Mouse (Mus musculus): Measurements from ENCODE around the gene Gm5157. TPM values are rescaled to one million over a fixed set of nuclear protein-coding genes. Genes with fewer than 3 reads are reported as not detected.

The Gm5157 gene
- polyA plus RNA-seq (2014; fragmentation: Illumina TruSeq; extraction: RNeasy Lipid Tissue Mini Kit (QIAGEN cat#74804); ENCODE audit: low read depth, low replicate concordance): not detected

DNA sequence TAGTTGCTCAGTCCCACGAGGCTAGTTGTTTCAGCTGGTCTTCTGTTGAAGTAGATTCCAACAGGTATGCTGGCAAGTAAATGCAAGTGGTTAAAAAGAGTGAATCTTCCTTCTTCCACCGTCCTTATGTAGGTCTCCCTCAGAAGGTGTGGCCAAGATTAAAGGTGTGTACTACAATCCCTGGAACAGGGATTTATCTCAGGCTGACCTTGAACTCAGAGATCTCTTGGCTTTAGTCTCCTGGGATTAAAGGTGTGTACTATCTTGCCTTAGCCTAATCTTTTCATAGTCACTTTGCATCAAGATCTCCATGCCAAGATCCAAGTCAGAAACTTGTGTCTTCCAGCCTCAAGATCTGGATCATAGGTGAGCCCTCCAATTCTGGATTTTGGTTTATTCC, at the start of gene Gm5157:
Gene Gm5157 (minus strand): TSS at position 101 of the 400 bp plus-strand sequence.

DNA sequence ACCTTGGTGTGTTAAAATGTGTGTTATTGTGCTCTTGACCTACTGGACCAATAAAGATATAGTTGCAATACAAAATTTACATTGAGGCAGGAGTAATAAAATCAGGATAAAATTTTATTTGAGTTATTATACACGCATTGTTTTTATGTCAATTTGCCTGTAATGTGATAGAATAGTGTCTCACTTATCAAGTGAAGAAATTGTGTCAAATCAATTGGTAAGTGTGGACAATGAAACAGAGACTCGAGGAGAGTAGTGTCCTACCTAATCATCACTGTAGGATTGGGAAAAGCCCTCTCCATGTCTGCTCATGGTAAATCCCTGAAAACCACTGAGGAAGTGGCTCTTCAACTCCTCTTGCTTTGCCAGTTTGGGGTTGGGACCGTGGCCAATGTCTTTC, 28.3 kb downstream of the Gm5157 start, which contains the start of gene Vmn1r123:
Gene Vmn1r123 (plus strand): TSS at position 301 of the 400 bp plus-strand sequence.

Other genes with a start within 250 kb of the Gm5157 start
- not detected for gene Vmn1r119, start 178.0 kb downstream of the Gm5157 start, polyA plus RNA-seq (2014; fragmentation: Illumina TruSeq; extraction: RNeasy Lipid Tissue Mini Kit (QIAGEN cat#74804); ENCODE audit: low read depth, low replicate concordance)
- gene Vmn1r120, start 136.6 kb downstream of the Gm5157 start, polyA plus RNA-seq (2014; fragmentation: Illumina TruSeq; extraction: RNeasy Lipid Tissue Mini Kit (QIAGEN cat#74804); ENCODE audit: low read depth, low replicate concordance): not detected
- not detected for gene Vmn1r121, start 91.9 kb downstream of the Gm5157 start, polyA plus RNA-seq (2014; fragmentation: Illumina TruSeq; extraction: RNeasy Lipid Tissue Mini Kit (QIAGEN cat#74804); ENCODE audit: low read depth, low replicate concordance)
- not detected for gene Vmn1r122, start 56.3 kb downstream of the Gm5157 start, polyA plus RNA-seq (2014; fragmentation: Illumina TruSeq; extraction: RNeasy Lipid Tissue Mini Kit (QIAGEN cat#74804); ENCODE audit: low read depth, low replicate concordance)
- gene Vmn1r123, start 28.2 kb downstream of the Gm5157 start, polyA plus RNA-seq (2014; fragmentation: Illumina TruSeq; extraction: RNeasy Lipid Tissue Mini Kit (QIAGEN cat#74804); ENCODE audit: low read depth, low replicate concordance): not detected
- gene Vmn1r124, start 70.2 kb upstream of the Gm5157 start, polyA plus RNA-seq (2014; fragmentation: Illumina TruSeq; extraction: RNeasy Lipid Tissue Mini Kit (QIAGEN cat#74804); ENCODE audit: low read depth, low replicate concordance): not detected
- gene Vmn1r125, start 81.8 kb upstream of the Gm5157 start, polyA plus RNA-seq (2014; fragmentation: Illumina TruSeq; extraction: RNeasy Lipid Tissue Mini Kit (QIAGEN cat#74804); ENCODE audit: low read depth, low replicate concordance): not detected
- gene Vmn1r126, start 111.0 kb upstream of the Gm5157 start, polyA plus RNA-seq (2014; fragmentation: Illumina TruSeq; extraction: RNeasy Lipid Tissue Mini Kit (QIAGEN cat#74804); ENCODE audit: low read depth, low replicate concordance): not detected
- not detected for gene Vmn1r127, start 129.4 kb upstream of the Gm5157 start, polyA plus RNA-seq (2014; fragmentation: Illumina TruSeq; extraction: RNeasy Lipid Tissue Mini Kit (QIAGEN cat#74804); ENCODE audit: low read depth, low replicate concordance)
- gene Vmn1r128, start 158.9 kb upstream of the Gm5157 start, polyA plus RNA-seq (2014; fragmentation: Illumina TruSeq; extraction: RNeasy Lipid Tissue Mini Kit (QIAGEN cat#74804); ENCODE audit: low read depth, low replicate concordance): not detected
- gene Vmn1r129, start 170.9 kb upstream of the Gm5157 start, polyA plus RNA-seq (2014; fragmentation: Illumina TruSeq; extraction: RNeasy Lipid Tissue Mini Kit (QIAGEN cat#74804); ENCODE audit: low read depth, low replicate concordance): not detected
- gene Gm6882, start 242.3 kb upstream of the Gm5157 start, polyA plus RNA-seq (2014; fragmentation: Illumina TruSeq; extraction: RNeasy Lipid Tissue Mini Kit (QIAGEN cat#74804); ENCODE audit: low read depth, low replicate concordance): not detected

Measured in sigmoid colon, adult 10 weeks (tissue).